Mouse (Mus musculus): Measurements from ENCODE around the gene Blm.

Blm gene

GRCm38 (mm10) chr7:80439789-80440488, 95.0 kb downstream of the Blm start:
- peak in 1 of 2 experiments; percentile 16 for DNase-seq (ENCODE audit: low spot score in 2 of 2)

DNA sequence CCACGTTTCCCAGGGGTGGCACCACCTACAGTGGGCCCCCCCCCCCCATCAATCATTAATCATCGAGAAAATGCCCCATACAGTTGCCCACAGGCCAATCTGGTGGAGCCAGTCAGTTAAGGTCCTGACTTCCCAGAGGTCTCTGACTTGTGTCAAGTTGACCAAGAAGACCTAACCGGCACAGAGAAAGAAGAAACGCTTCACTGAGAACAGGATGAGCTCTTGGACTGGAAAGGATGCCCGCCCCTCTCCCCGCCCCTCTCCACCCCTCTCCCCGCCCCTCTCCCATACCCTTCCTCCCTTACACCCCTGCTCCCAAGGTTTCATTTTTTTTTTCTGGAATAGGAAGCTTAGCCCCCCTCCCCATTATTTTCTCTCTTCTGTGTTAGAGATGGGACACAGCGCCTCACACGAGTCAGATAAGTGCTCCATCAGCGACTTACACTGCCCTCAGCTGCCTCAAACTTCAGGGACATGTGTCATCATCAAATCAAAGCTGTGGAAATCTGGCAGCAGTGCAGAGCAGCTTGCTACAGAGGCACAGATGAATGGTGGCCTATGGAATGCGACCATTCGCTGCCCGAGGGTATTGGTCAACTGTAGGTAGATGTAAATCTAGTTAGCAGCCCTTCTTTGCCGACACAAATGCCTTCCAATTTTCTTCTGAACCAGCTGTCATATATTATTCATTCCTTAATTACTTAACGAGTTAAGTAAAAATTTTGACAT, 95.7 kb downstream of the Blm start:
- DNase-seq (ENCODE audit: low spot score in 2 of 2), result no peak

GRCm38 (mm10) chr7:80436571-80436970, 98.3 kb downstream of the Blm start:
- DNase-seq (ENCODE audit: low spot score in 2 of 2), result no peak

DNA sequence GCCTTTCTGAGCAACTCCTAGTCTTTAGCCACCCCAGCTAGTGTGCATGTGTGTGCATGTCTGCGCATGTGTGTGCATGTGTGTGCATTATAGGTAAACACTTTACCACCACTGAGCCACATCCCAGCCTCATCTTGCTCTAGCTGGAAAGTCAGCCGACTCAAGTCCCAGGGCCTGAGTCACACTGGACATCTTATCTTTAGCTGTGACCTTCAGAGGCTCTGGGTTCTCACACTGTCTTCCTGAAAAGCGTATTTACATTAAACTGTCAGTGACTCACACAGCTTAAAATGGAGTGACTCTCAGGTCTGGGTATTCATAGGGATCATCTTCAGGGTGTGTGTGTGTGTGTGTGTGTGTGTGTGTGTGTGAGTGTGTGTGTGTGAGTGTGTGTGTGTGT, 99.3 kb downstream of the Blm start:
- DNase-seq (ENCODE audit: low spot score in 2 of 2), result no peak

GRCm38 (mm10) chr7:80429661-80430060, 105.3 kb downstream of the Blm start:
- DNase-seq (ENCODE audit: low spot score in 2 of 2), result no peak

- no peak for DNase-seq (ENCODE audit: low spot score in 2 of 2)
These were observed 107.2 kb downstream of the Blm start for GRCm38 (mm10) chr7:80427730-80428129.

DNA sequence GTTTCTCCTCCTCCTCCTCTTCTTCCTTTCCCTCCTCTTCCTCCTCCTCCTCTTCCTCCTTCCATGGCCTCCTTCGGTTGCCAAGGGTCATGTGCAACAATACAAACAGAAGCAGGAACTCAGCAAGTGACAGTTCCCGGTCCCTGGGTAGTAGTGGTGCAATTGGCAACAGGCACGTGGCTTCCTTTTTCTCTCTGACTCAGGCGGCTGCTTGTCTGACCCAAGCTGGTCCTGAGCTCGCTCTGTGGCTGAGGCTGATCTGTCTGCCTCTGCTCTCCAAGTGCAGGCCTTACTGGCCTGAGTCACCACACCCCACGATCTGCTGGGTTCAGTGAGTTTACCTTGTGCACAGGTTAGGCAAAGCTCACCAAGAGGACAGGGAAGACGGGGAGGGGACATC, 108.6 kb downstream of the Blm start:
- no peak for DNase-seq (ENCODE audit: low spot score in 2 of 2)

DNA sequence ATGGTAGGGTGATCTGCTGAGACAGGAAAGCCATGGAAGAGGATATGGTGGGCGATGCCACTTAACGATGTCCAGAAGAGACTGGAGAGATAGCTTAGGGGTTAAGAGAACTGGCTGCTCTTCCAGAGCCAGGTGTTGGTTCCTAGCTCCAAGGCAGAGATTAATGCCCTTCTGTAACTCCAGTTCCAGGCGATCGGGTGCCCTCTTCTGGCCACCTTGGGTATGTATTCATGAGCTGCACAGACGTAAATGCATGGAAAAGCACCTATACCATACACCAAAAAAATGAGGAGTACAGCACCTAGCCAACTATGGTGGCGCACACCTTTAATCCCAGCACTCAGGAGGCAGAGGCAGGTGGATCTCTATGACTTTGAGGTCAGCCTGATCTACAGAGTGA, 110.2 kb downstream of the Blm start:
- DNase-seq (ENCODE audit: low spot score in 2 of 2), result no peak

GRCm38 (mm10) chr7:80422759-80423480, 112.0 kb downstream of the Blm start:
- peak; percentile 42 to 44 for DNase-seq (ENCODE audit: low spot score in 2 of 2)

GRCm38 (mm10) chr7:80421576-80421975, 113.3 kb downstream of the Blm start:
- no peak for DNase-seq (ENCODE audit: low spot score in 2 of 2)

- DNase-seq (ENCODE audit: low spot score in 2 of 2), result no peak
These were observed 114.3 kb downstream of the Blm start for GRCm38 (mm10) chr7:80420586-80420985.

- DNase-seq (ENCODE audit: low spot score in 2 of 2), result no peak
These were observed 115.6 kb downstream of the Blm start for GRCm38 (mm10) chr7:80419278-80419677.

DNA sequence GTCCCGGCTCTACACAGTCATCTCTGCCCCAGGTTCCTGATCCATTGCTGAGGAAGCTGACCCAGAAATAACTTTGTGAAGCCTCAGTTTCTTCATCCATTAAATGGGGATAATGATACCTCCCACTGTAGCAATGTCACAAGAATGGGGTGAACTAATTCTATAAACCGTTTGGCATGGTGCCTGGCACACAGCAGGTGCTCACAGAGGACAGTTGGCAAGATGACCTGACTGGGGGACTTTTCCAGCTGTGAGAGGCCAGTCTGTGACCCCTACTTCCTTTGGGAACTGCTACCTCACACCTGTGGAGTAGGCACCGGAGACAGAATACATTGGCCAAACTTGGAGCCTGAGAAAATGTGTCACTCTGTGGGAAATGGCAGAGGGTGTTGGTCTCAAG, 116.9 kb downstream of the Blm start:
- no peak for DNase-seq (ENCODE audit: low spot score in 2 of 2)

GRCm38 (mm10) chr7:80417601-80418000, 117.3 kb downstream of the Blm start:
- no peak for DNase-seq (ENCODE audit: low spot score in 2 of 2)

DNA sequence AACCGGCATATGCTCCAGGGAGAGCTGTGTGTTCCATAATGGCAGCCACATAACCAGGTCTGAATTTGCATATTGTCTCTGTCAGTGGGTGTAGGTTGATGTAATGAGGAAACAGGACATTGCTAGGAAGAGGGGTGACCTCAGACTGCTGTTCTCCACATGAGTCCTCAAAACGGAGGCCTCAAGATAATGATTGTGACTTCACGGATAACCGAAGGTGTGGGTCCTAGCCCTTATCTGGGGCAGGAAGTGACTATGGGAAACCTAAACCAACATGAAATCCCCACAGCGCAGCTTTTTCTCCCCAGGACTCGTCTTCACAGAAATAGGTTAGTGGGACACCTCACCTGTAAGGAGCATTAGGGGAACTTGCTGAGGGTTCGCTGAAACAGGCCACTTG, 118.0 kb downstream of the Blm start:
- DNase-seq (ENCODE audit: low spot score in 2 of 2), result no peak

DNA sequence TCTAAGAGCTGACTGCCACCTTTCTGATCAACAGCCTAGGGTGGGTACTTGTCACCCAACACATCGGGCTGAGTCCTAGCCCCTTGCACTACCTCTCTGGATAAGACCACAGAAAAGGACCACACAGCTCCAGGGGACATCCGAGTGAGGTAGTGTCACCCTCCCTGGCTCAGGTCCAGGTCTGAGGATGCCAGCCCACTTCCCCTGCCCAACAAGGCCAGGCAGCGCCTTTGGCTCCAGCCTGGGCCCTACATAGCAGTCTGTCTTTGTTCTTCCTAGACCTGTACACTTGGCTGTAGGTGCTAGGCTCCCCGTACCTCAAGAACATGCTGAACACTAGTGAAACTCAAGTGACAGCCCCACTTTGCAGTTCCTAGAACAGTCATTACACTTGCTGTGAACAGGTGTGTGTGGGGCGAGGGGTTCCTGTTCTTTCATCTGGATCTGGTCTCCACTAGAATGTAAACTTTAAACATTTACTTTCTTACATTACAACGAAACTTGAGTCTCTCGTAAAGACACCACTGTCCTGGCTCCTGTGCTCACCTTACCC, 120.5 kb downstream of the Blm start:
- DNase-seq (ENCODE audit: low spot score in 2 of 2), result no peak

DNA sequence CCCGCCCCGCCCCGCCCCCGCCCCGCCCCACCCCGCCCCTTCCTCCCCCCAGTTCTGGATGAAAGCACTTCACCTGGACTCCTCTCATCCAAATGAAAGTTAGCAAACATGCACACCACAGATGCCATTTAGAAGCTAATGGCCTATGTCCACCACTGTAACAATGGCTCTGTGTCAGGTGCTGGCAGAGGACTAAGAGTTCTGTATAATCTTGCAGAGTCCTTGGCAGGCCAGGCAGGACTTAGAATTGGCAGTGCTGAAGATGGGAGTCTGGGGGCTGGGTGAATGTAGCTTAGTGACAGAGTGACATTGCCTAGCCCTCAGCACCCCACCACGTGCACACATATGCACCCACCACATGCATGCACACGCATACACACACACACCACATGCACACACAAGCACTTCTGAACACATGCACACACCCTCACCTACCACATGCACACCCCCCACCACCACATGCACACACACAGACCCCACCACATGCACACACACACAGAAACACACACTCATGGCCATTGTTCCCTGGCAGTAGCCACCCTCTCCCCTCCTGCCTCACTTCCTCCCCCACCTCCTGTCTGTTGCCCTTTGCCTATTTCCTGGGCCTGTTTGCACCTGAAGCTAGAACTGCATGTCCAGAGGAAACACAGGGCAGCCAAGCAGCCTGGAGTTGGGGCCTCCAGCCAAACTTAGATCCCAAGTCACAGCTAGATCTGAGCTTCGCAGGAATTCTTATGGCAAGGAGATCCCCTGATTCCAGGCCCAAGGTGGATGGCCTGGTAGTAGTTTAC, 121.2 kb downstream of the Blm start:
- DNase-seq (ENCODE audit: low spot score in 2 of 2), result no peak

- no peak for DNase-seq (ENCODE audit: low spot score in 2 of 2)
These were observed 122.1 kb downstream of the Blm start for GRCm38 (mm10) chr7:80412781-80413180.

DNA sequence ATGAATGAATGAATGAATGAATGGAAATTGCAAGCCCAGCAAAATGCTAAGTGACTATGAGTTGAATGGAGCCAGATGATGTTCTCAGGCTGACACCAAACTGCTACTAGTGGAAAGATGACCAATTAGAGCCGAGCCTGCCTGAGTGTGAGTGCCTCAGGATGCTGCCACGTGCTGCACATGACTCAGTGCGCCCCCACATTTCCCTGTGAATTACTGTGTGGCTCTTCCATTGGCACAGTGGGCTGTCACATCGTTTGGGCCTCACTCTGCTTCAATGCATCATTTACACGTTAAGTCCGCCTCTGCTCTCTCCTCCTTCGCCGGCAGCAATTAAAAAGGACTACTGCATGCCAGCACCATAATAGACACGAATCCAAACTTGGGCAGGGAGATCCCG, 122.6 kb downstream of the Blm start:
- peak; percentile 83 to 90 for DNase-seq (ENCODE audit: low spot score in 2 of 2)

DNA sequence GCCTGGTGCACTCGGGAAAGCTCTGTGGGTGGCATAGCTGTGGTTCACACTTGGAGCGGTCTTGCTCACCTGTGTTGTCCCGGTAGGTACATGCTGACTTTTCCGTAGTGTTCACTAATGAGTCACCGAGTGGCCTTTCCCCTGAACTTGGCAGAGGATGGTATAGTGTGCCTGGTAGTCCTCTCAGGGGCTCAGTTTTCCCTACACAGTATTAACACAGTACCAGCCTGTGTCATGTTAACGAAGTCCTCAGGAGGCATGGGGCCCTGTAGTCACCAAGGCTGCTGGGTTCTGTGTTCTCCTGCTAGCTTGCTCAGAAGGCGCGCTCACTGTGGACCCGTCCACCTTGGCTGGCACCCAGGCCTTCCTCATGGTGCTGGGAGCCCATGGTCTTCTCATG, 124.5 kb downstream of the Blm start:
- DNase-seq (ENCODE audit: low spot score in 2 of 2), result no peak

- no peak for DNase-seq (ENCODE audit: low spot score in 2 of 2)
These were observed 127.2 kb downstream of the Blm start for GRCm38 (mm10) chr7:80407712-80408111.

DNA sequence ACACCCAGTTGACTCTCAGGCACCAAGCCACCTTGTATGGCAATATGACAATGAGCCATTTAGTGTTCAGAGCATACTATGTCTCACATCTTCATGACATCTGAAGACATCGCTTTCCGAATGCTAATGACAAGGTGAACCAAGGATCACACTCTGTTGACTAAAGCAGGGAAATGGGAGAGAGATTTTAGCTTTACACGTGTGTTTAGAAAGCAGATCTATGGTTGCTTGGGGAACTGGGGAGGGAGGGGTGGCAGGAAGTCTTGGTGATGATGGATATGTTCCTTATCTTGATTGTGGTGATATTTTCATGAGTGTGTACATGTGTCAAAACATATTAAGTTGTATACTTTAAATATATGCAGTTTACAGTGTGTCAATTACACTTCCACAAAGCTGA, 128.7 kb downstream of the Blm start:
- no peak for DNase-seq (ENCODE audit: low spot score in 2 of 2)

Data from right cerebral cortex, adult 2 months (tissue).